Mouse (Mus musculus): ENCODE results near the gene Casp6.

Casp6 gene

GRCm38 (mm10) chr3:129923581-129923980 lies 22.4 kb downstream of the Casp6 start:
- no peak for DNase-seq

GRCm38 (mm10) chr3:129925861-129926260 lies 24.6 kb downstream of the Casp6 start:
- no peak for DNase-seq

- no peak for DNase-seq
These were observed 29.1 kb downstream of the Casp6 start for GRCm38 (mm10) chr3:129930213-129930778.

- DNase-seq: no peak
These were observed 31.2 kb downstream of the Casp6 start for GRCm38 (mm10) chr3:129932443-129932842.

GRCm38 (mm10) chr3:129936561-129936960 lies 35.3 kb downstream of the Casp6 start:
- no peak for DNase-seq

GRCm38 (mm10) chr3:129937848-129938247 lies 36.6 kb downstream of the Casp6 start:
- no peak for DNase-seq

- no peak for DNase-seq
These were observed 37.8 kb downstream of the Casp6 start for GRCm38 (mm10) chr3:129939058-129939457.

- DNase-seq: no peak
These were observed 39.6 kb downstream of the Casp6 start for GRCm38 (mm10) chr3:129940780-129941179.

GRCm38 (mm10) chr3:129941291-129941690 lies 40.1 kb downstream of the Casp6 start:
- DNase-seq: no peak

- DNase-seq: no peak
These were observed 42.6 kb downstream of the Casp6 start for GRCm38 (mm10) chr3:129943813-129944212.

GRCm38 (mm10) chr3:129946217-129946914 lies 45.1 kb downstream of the Casp6 start:
- DNase-seq: no peak

- DNase-seq: peak; percentile 3 to 8
These were observed 47.1 kb downstream of the Casp6 start for GRCm38 (mm10) chr3:129948359-129948758.

GRCm38 (mm10) chr3:129949158-129949773 lies 48.0 kb downstream of the Casp6 start:
- DNase-seq: no peak

- no peak for DNase-seq
These were observed 52.1 kb downstream of the Casp6 start for GRCm38 (mm10) chr3:129953296-129953695.

GRCm38 (mm10) chr3:129962533-129962932 lies 61.3 kb downstream of the Casp6 start:
- DNase-seq: no peak

All from spleen, adult 18-20 months (tissue).